9 mouse cellular contexts compared by ENCODE assay signal in genomic region chr4:133774570-133775554, GRCm38 (mm10). TPM values are rescaled to one million over a fixed set of nuclear protein-coding genes. Genes with fewer than 3 reads are reported as not detected.
DNase-seq lines count a peak whose midpoint lies in the region; ATAC-seq and TF ChIP-seq lines count a peak whose summit lies in the region.
"Had no signal": no experiment of that assay in that cellular context is flagged by ENCODE, and none has a peak within 500 bp of the region (broad histone marks: within the 10 kb centered on the region; RNA-seq: fewer than 3 reads in every experiment).

No protein-coding gene starts in this region.

- no peak overlapping the region for H3K27ac ChIP-seq in ES-Bruce4 (ENCODE audit: insufficient read depth, low read length)
- H3K27ac ChIP-seq: hindbrain, embryonic 15.5 days had no signal

- H3K9me3 ChIP-seq in ES-Bruce4 (replicated peaks; ENCODE audit: control insufficient read depth, insufficient read depth, low read length, poor library complexity, severe bottlenecking): no peaks in the 10 kb centered on the region
- H3K9me3 ChIP-seq: hindbrain, embryonic 15.5 days had no signal

- no peak for TF ChIP-seq POLR2A in ES-Bruce4 (IDR thresholded peaks at IDR 0.05; ENCODE audit: insufficient read depth, low read length)

- H3K4me1 ChIP-seq in ES-Bruce4 (ENCODE audit: control insufficient read depth, insufficient read depth, low read length): no peaks in the 10 kb centered on the region
- H3K4me1 ChIP-seq: hindbrain, embryonic 15.5 days had no signal

- H3K27me3 ChIP-seq in ES-Bruce4 (ENCODE audit: control insufficient read depth, insufficient read depth, low read length, poor library complexity, severe bottlenecking): no peaks in the 10 kb centered on the region
- H3K27me3 ChIP-seq: hindbrain, embryonic 15.5 days had no signal

- no peak overlapping the region for H3K4me3 ChIP-seq in ES-Bruce4 (ENCODE audit: low read depth, low read length)
- H3K4me3 ChIP-seq: hindbrain, embryonic 15.5 days had no signal

- H3K36me3 ChIP-seq in ES-Bruce4 (ENCODE audit: control insufficient read depth, insufficient read depth, low read length, poor library complexity, severe bottlenecking): no peaks in the 10 kb centered on the region
- H3K36me3 ChIP-seq: hindbrain, embryonic 15.5 days had no signal

- TF ChIP-seq CTCF in ES-Bruce4 (IDR thresholded peaks at IDR 0.05; ENCODE audit: low read depth, low read length): peak; percentile 24

- ATAC-seq in CD4-positive, CD25-positive, alpha-beta regulatory T cell, adult 4 months: no peak
- ATAC-seq in monocyte, adult 5-6 weeks (replicated peaks; ENCODE audit: insufficient number of reproducible peaks, low FRiP score, low TSS enrichment, poor library complexity, severe bottlenecking): peak; percentile 90

- no peak overlapping the region for H3K9ac ChIP-seq in ES-Bruce4 (ENCODE audit: low read depth, poor library complexity, severe bottlenecking)
- H3K9ac ChIP-seq: hindbrain, embryonic 15.5 days had no signal

- DNase-seq in CD4-positive, CD25-positive, alpha-beta regulatory T cell, adult 2 months (ENCODE audit: low read depth, low spot score): peak; percentile 33
- DNase-seq in cerebellum, adult 9-11 months: peak; percentile 90
- peak; percentile 81 for DNase-seq in heart, adult 8-10 months (ENCODE audit: low spot score)
- peak; percentile 58 to 77 for DNase-seq in layer of hippocampus, postnatal 14 days (ENCODE audit: low spot score in 2 of 2)
- peak; percentile 59 for DNase-seq in telencephalon, adult 2 months (ENCODE audit: low read depth, low spot score)

- no peak for TF ChIP-seq EP300 in ES-Bruce4 (IDR thresholded peaks at IDR 0.05; ENCODE audit: insufficient read depth, low read depth, low read length)

RNA-seq across cellular contexts. Expression of gene Arid1a, which starts 18.3 kb away (rescaled TPM):
- 10 to 100 TPM; 74.4 to 76.7 TPM for polyA plus RNA-seq in CD4-positive, CD25-positive, alpha-beta regulatory T cell, adult 4 months (2017; shearing (Covaris generic))
- 119 and 123 TPM in 2 replicates for polyA plus RNA-seq in ES-Bruce4 (2011; ENCODE audit: insufficient read depth, insufficient read length, low read depth, missing spikeins)
- total RNA-seq in heart, adult 8-10 months (2022): 10 to 100 TPM; 35.4 to 40.0 (median 37.0) TPM
- 10 to 100 TPM; 75.3 to 76.5 TPM for total RNA-seq in layer of hippocampus, postnatal 14 days (2021)
- 30.6 to 80.8 TPM (median 34.0 TPM) in 3 replicates for total RNA-seq in monocyte, adult 5-6 weeks (2017)

Comparison
In these comparisons a context has a peak if more than half of its experiments do, and no peak if none do; other contexts are left out.
1. DNase-seq: peak in every context shown above with its lines; median percentile 90 in cerebellum, adult 9-11 months; 81 in heart, adult 8-10 months; 68 in layer of hippocampus, postnatal 14 days; 59 in telencephalon, adult 2 months; 33 in CD4-positive, CD25-positive, alpha-beta regulatory T cell, adult 2 months.